Mouse (Mus musculus) spleen, adult 12 weeks (tissue): ENCODE measurements around the gene Elfn2.

Experiments
- DNase-seq: peaks from one replicate; pipeline ENCODE4 v3.0.0; 2022; ENCODE audit warnings: low spot score

Gene Elfn2

GRCm38 (mm10) chr15:78720532-78720931, 2.0 kb upstream of the Elfn2 start:
- DNase-seq, result no peak

GRCm38 (mm10) chr15:78720094-78720493, 1.5 kb upstream of the Elfn2 start:
- peak; percentile 19 for DNase-seq

GRCm38 (mm10) chr15:78719416-78719815, 845 bp upstream of the Elfn2 start:
- DNase-seq, result no peak

- DNase-seq, result no peak
These were observed 1.6 kb downstream of the Elfn2 start for GRCm38 (mm10) chr15:78716936-78717335.

- DNase-seq, result no peak
These were observed 2.7 kb downstream of the Elfn2 start for GRCm38 (mm10) chr15:78715856-78716255.

- no peak for DNase-seq
These were observed 4.8 kb downstream of the Elfn2 start for GRCm38 (mm10) chr15:78713751-78714150.

- no peak for DNase-seq
These were observed 6.0 kb downstream of the Elfn2 start for GRCm38 (mm10) chr15:78712335-78713258.

- DNase-seq, result no peak
These were observed 6.6 kb downstream of the Elfn2 start for GRCm38 (mm10) chr15:78711935-78712334.

- DNase-seq, result no peak
These were observed 7.9 kb downstream of the Elfn2 start for GRCm38 (mm10) chr15:78710634-78711033.

- DNase-seq, result no peak
These were observed 8.8 kb downstream of the Elfn2 start for GRCm38 (mm10) chr15:78709767-78710166.

GRCm38 (mm10) chr15:78706630-78707029, 11.9 kb downstream of the Elfn2 start:
- no peak for DNase-seq

GRCm38 (mm10) chr15:78704824-78705223, 13.7 kb downstream of the Elfn2 start:
- no peak for DNase-seq

GRCm38 (mm10) chr15:78704007-78704406, 14.6 kb downstream of the Elfn2 start:
- DNase-seq, result no peak

- no peak for DNase-seq
These were observed 18.2 kb downstream of the Elfn2 start for GRCm38 (mm10) chr15:78700420-78700819.

- no peak for DNase-seq
These were observed 19.1 kb downstream of the Elfn2 start for GRCm38 (mm10) chr15:78699513-78699912.

- no peak for DNase-seq
These were observed 20.0 kb downstream of the Elfn2 start for GRCm38 (mm10) chr15:78698491-78699135.

GRCm38 (mm10) chr15:78698084-78698483, 20.5 kb downstream of the Elfn2 start:
- DNase-seq, result no peak

GRCm38 (mm10) chr15:78695745-78696144, 22.8 kb downstream of the Elfn2 start:
- DNase-seq, result no peak

- no peak for DNase-seq
These were observed 26.1 kb downstream of the Elfn2 start for GRCm38 (mm10) chr15:78692505-78692904.

GRCm38 (mm10) chr15:78690716-78691115, 27.9 kb downstream of the Elfn2 start:
- no peak for DNase-seq

GRCm38 (mm10) chr15:78686910-78687309, 31.7 kb downstream of the Elfn2 start:
- no peak for DNase-seq

GRCm38 (mm10) chr15:78684111-78684510, 34.5 kb downstream of the Elfn2 start:
- DNase-seq, result no peak

- no peak for DNase-seq
These were observed 35.1 kb downstream of the Elfn2 start for GRCm38 (mm10) chr15:78683474-78683873.
